Mouse (Mus musculus) kidney, embryonic 16.5 days (tissue): ENCODE measurements at regions not wholly inside any gene's neighbourhood (a gene's known extent, or its start where the extent isn't known, plus 50 kb on each side); places are given as distances from the start of the nearest gene placed in this dataset.
A peak's percentile ranks its signal among the peaks of the same experiment; 100 is the strongest.

Source experiments
- ATAC-seq: fragments of 200-750 bp; cut with Nextera tagmentation; 2 replicates; pipeline ENCODE4 v1.8.0; 2017; ENCODE audit warnings: moderate TSS enrichment; ENCODE audit not compliant: low FRiP score, low TSS enrichment
- H3K27ac ChIP-seq: fragments of 300-500 bp; sonication (generic); 2 replicates; pipeline ENCODE4 v1.5.1; 2014; ENCODE audit warnings: low read length
- H3K27me3 ChIP-seq: fragments of 300-500 bp; sonication (generic); 2 replicates; pipeline ENCODE4 v1.6.1; 2014; ENCODE audit warnings: low read length, control low read depth, mixed read lengths; ENCODE audit not compliant: insufficient read depth
- H3K36me3 ChIP-seq: fragments of 300-500 bp; sonication (generic); 2 replicates; pipeline ENCODE4 v1.6.1; 2014; ENCODE audit warnings: low read length, control low read depth, mixed read lengths; ENCODE audit not compliant: insufficient read depth
- H3K4me1 ChIP-seq: fragments of 300-500 bp; sonication (generic); 2 replicates; pipeline ENCODE4 v1.6.1; 2014; ENCODE audit warnings: low read length, control low read depth, mixed read lengths; ENCODE audit not compliant: insufficient read depth
- H3K4me2 ChIP-seq: fragments of 300-500 bp; sonication (generic); replicated peaks from 2 replicates; pipeline ENCODE4 v1.6.1; 2014; ENCODE audit warnings: low read depth, low read length
- H3K4me3 ChIP-seq: fragments of 300-500 bp; sonication (generic); 2 replicates; pipeline ENCODE4 v1.5.1; 2014; ENCODE audit warnings: mild to moderate bottlenecking, low read length
- H3K9ac ChIP-seq: fragments of 300-500 bp; sonication (generic); replicated peaks from 2 replicates; pipeline ENCODE4 v1.6.1; 2014; ENCODE audit warnings: low read length
- H3K9me3 ChIP-seq: fragments of 300-500 bp; sonication (generic); 2 replicates; pipeline ENCODE4 v1.6.1; 2016; ENCODE audit warnings: low read length, control low read depth
- WGBS: fragments of 180-500 bp; shearing (Covaris S2); extraction: QIAGEN DNeasy Blood & Tissue Kit; methylation state at CpG from one replicate; pipeline ENCODE4 v1.1.7; 2014; 5-methylcytosine and 5-hydroxymethylcytosine counted together

- Histone ChIP-seq H3K27ac (no peak overlapping the region), H3K36me3 (no peaks in the 10 kb centered on the region)
- 45% methylated on average over 3 of the region's 3 CpGs for WGBS
Observed at GRCm38 (mm10) chr5:107050076-107050475, 86.0 kb downstream of the Cdc7 start.

GRCm38 (mm10) chr5:107051868-107052267 is 87.7 kb downstream of the Cdc7 start:
- peaks cover 31% of the 10 kb centered on the region for H3K4me1 ChIP-seq
- H3K27ac ChIP-seq, result peak overlapping the region; percentile 2
- no peaks in the 10 kb centered on the region for H3K9me3 ChIP-seq
- H3K9ac ChIP-seq, result no peak overlapping the region
- H3K36me3 ChIP-seq, result no peaks in the 10 kb centered on the region
- WGBS, result 50% methylated on average over 10 of the region's 10 CpGs
- no peaks in the 10 kb centered on the region for H3K27me3 ChIP-seq
- H3K4me2 ChIP-seq, result no peak overlapping the region
- ATAC-seq, result 0 out of 2 replicates have a peak, but pooled peaks have one; percentile 19
- no peak overlapping the region for H3K4me3 ChIP-seq

More at GRCm38 (mm10) chr5:107050076-107050475, 86.0 kb downstream of the Cdc7 start:
- no peaks in the 10 kb centered on the region for H3K9me3 ChIP-seq
- H3K4me1 ChIP-seq, result peaks cover 31% of the 10 kb centered on the region
- no peak overlapping the region for H3K4me2 ChIP-seq
- H3K9ac ChIP-seq, result no peak overlapping the region
- no peak for ATAC-seq
- H3K27me3 ChIP-seq, result no peaks in the 10 kb centered on the region
- H3K4me3 ChIP-seq, result no peak overlapping the region

- H3K9me3 ChIP-seq, result no peaks in the 10 kb centered on the region
- 45% methylated on average over 6 of the region's 6 CpGs for WGBS
- H3K9ac ChIP-seq, result no peak overlapping the region; the same call in 1 of the 2 replicates
- H3K4me1 ChIP-seq, result peaks cover 28% of the 10 kb centered on the region
- ATAC-seq, result 0 out of 2 replicates have a peak, but pooled peaks have one; percentile 1
- no peak overlapping the region for H3K4me2 ChIP-seq
- no peak overlapping the region for H3K27ac ChIP-seq
- no peak overlapping the region for H3K4me3 ChIP-seq
- no peaks in the 10 kb centered on the region for H3K27me3 ChIP-seq
- H3K36me3 ChIP-seq, result no peaks in the 10 kb centered on the region
Observed at GRCm38 (mm10) chr5:107054900-107055452, 90.9 kb downstream of the Cdc7 start.

GRCm38 (mm10) chr5:107055455-107055854 is 91.3 kb downstream of the Cdc7 start:
- H3K36me3 ChIP-seq, result no peaks in the 10 kb centered on the region
- H3K4me2 ChIP-seq, result no peak overlapping the region
- H3K9me3 ChIP-seq, result no peaks in the 10 kb centered on the region
- no peak overlapping the region for H3K27ac ChIP-seq
- no peaks in the 10 kb centered on the region for H3K27me3 ChIP-seq
- peak; percentile 78 for ATAC-seq
- H3K9ac ChIP-seq, result no peak overlapping the region; the same call in 1 of the 2 replicates
- H3K4me3 ChIP-seq, result no peak overlapping the region
- H3K4me1 ChIP-seq, result peaks cover 26% of the 10 kb centered on the region
- WGBS, result 33% methylated on average over 3 of the region's 3 CpGs
